Mouse (Mus musculus) macrophage (primary cell): ENCODE measurements around the gene Gimap7. TPM values are rescaled to one million over a fixed set of nuclear protein-coding genes. Genes with fewer than 3 reads are reported as not detected.

ENCODE experiments used
- H3K27ac ChIP-seq: fragments of 350-480 bp; formaldehyde crosslinking; 2 replicates; pipeline ENCODE4 v1.9.0; 2021
- H3K36me3 ChIP-seq: fragments of 350-480 bp; formaldehyde crosslinking; 2 replicates; pipeline ENCODE4 v1.9.0; 2021; ENCODE audit errors: inconsistent target
- H3K4me3 ChIP-seq: fragments of 350-480 bp; formaldehyde crosslinking; 2 replicates; pipeline ENCODE4 v1.9.0; 2021; ENCODE audit errors: inconsistent target
- H3K79me2 ChIP-seq: fragments of 350-480 bp; formaldehyde crosslinking; 2 replicates; pipeline ENCODE4 v1.9.0; 2021; ENCODE audit errors: inconsistent target
- WGBS: methylation state at CpG from one replicate; pipeline ENCODE4 v1.1.7; 2026; ENCODE audit warnings: inconsistent platforms; ENCODE audit not compliant: missing documents; 5-methylcytosine and 5-hydroxymethylcytosine counted together
- polyA plus RNA-seq: library from polyadenylated mRNA; stranded (reverse); fragments of 250-400 nt; gene quantifications from 3 replicates; pipeline ENCODE4 v1.2.4, GENCODE M21; 2018; ENCODE audit warnings: inconsistent platforms

Gimap7 gene
- polyA plus RNA-seq, 1 experiment from 2014 or later: 0.37 TPM

- no peaks in the 10 kb centered on the region for H3K36me3 ChIP-seq
- no peak overlapping the region for H3K27ac ChIP-seq
- no peak overlapping the region for H3K4me3 ChIP-seq
- H3K79me2 ChIP-seq: no peaks in the 10 kb centered on the region
Observed at GRCm38 (mm10) chr6:48704146-48704545, 14.3 kb upstream of the Gimap7 start.

- Histone ChIP-seq H3K36me3 (no peaks in the 10 kb centered on the region), H3K27ac (no peak overlapping the region), H3K79me2 (no peaks in the 10 kb centered on the region), H3K4me3 (no peak overlapping the region)
- WGBS: 43% methylated on average over 3 of the region's 3 CpGs
Observed at GRCm38 (mm10) chr6:48706130-48706529, 12.3 kb upstream of the Gimap7 start.

- Histone ChIP-seq H3K27ac (no peak overlapping the region), H3K79me2 (no peaks in the 10 kb centered on the region), H3K36me3 (no peaks in the 10 kb centered on the region), H3K4me3 (no peak overlapping the region)
- WGBS: 96% methylated on average over 3 of the region's 4 CpGs
Observed at GRCm38 (mm10) chr6:48720326-48720725, 1.9 kb downstream of the Gimap7 start.

- Histone ChIP-seq H3K79me2 (no peaks in the 10 kb centered on the region), H3K27ac (no peak overlapping the region), H3K36me3 (no peaks in the 10 kb centered on the region), H3K4me3 (no peak overlapping the region)
- WGBS: 65% methylated on average over 8 of the region's 8 CpGs
Observed at GRCm38 (mm10) chr6:48723468-48723867, 5.0 kb downstream of the Gimap7 start.

GRCm38 (mm10) chr6:48725476-48725875 lies 7.1 kb downstream of the Gimap7 start:
- 25% methylated on average over 1 of the region's 1 CpGs for WGBS
- H3K27ac ChIP-seq: no peak overlapping the region

GRCm38 (mm10) chr6:48727761-48728160 lies 9.3 kb downstream of the Gimap7 start:
- 76% methylated on average over 5 of the region's 5 CpGs for WGBS
- Histone ChIP-seq H3K79me2 (no peaks in the 10 kb centered on the region), H3K36me3 (no peaks in the 10 kb centered on the region), H3K27ac (no peak overlapping the region), H3K4me3 (no peak overlapping the region)

More at GRCm38 (mm10) chr6:48725476-48725875, 7.1 kb downstream of the Gimap7 start:
- Histone ChIP-seq H3K79me2 (no peaks in the 10 kb centered on the region), H3K36me3 (no peaks in the 10 kb centered on the region), H3K4me3 (no peak overlapping the region)

- Histone ChIP-seq H3K79me2 (no peaks in the 10 kb centered on the region), H3K27ac (no peak overlapping the region), H3K36me3 (no peaks in the 10 kb centered on the region), H3K4me3 (no peak overlapping the region)
- WGBS: 4% methylated on average over 8 of the region's 8 CpGs
Observed at GRCm38 (mm10) chr6:48732864-48733304, 14.5 kb downstream of the Gimap7 start.

- H3K27ac ChIP-seq: no peak overlapping the region
- H3K36me3 ChIP-seq: no peaks in the 10 kb centered on the region
- H3K79me2 ChIP-seq: no peaks in the 10 kb centered on the region
- 75% methylated on average over 1 of the region's 1 CpGs for WGBS
- H3K4me3 ChIP-seq: no peak overlapping the region
Observed at GRCm38 (mm10) chr6:48733660-48734059, 15.2 kb downstream of the Gimap7 start.

- Histone ChIP-seq H3K4me3 (no peak overlapping the region), H3K27ac (no peak overlapping the region), H3K36me3 (no peaks in the 10 kb centered on the region), H3K79me2 (no peaks in the 10 kb centered on the region)
- 0% methylated on average over 2 of the region's 2 CpGs for WGBS
Observed at GRCm38 (mm10) chr6:48737053-48737452, 18.6 kb downstream of the Gimap7 start.

GRCm38 (mm10) chr6:48737688-48738087 lies 19.3 kb downstream of the Gimap7 start:
- no peak overlapping the region for H3K27ac ChIP-seq
- 65% methylated on average over 5 of the region's 5 CpGs for WGBS
- H3K4me3 ChIP-seq: no peak overlapping the region

GRCm38 (mm10) chr6:48738961-48739779 lies 20.7 kb downstream of the Gimap7 start, which contains the start of gene Gimap1:
Gene Gimap1 (plus strand): TSS chr6:48739054.
- H3K4me3 ChIP-seq: no peak within 1 kb of the TSS
- H3K79me2 ChIP-seq: no peaks in the 10 kb centered on the region
- 5% methylated on average over 15 of the region's 15 CpGs for WGBS
- H3K27ac ChIP-seq: no peak within 1 kb of the TSS
- no peaks in the 10 kb centered on the region for H3K36me3 ChIP-seq

More at GRCm38 (mm10) chr6:48737688-48738087, 19.3 kb downstream of the Gimap7 start:
- Histone ChIP-seq H3K36me3 (no peaks in the 10 kb centered on the region), H3K79me2 (no peaks in the 10 kb centered on the region)

GRCm38 (mm10) chr6:48739780-48740055 lies 21.3 kb downstream of the Gimap7 start:
- no peak overlapping the region for H3K27ac ChIP-seq
- 12% methylated on average over 3 of the region's 3 CpGs for WGBS
- H3K4me3 ChIP-seq: no peak overlapping the region

GRCm38 (mm10) chr6:48740501-48741169 lies 22.2 kb downstream of the Gimap7 start:
- no peaks in the 10 kb centered on the region for H3K79me2 ChIP-seq
- 19% methylated on average over 3 of the region's 3 CpGs for WGBS
- no peaks in the 10 kb centered on the region for H3K36me3 ChIP-seq
- no peak overlapping the region for H3K27ac ChIP-seq
- no peak overlapping the region for H3K4me3 ChIP-seq

More at GRCm38 (mm10) chr6:48739780-48740055, 21.3 kb downstream of the Gimap7 start:
- Histone ChIP-seq H3K36me3 (no peaks in the 10 kb centered on the region), H3K79me2 (no peaks in the 10 kb centered on the region)

- Histone ChIP-seq H3K4me3 (no peak overlapping the region), H3K79me2 (no peaks in the 10 kb centered on the region), H3K27ac (no peak overlapping the region), H3K36me3 (no peaks in the 10 kb centered on the region)
- 0% methylated on average over 3 of the region's 3 CpGs for WGBS
Observed at GRCm38 (mm10) chr6:48741273-48741672, 22.9 kb downstream of the Gimap7 start.

- H3K36me3 ChIP-seq: no peaks in the 10 kb centered on the region
- no peak overlapping the region for H3K27ac ChIP-seq
- WGBS: 51% methylated on average over 9 of the region's 9 CpGs
- no peak overlapping the region for H3K4me3 ChIP-seq
- H3K79me2 ChIP-seq: no peaks in the 10 kb centered on the region
Observed at GRCm38 (mm10) chr6:48741711-48742206, 23.3 kb downstream of the Gimap7 start.
